Comparison of ENCODE assay signal across 11 mouse cellular contexts in genomic region chr3:128212256-128212655, GRCm38 (mm10).
A peak's percentile ranks its signal among the peaks of the same experiment; 100 is the strongest.
DNase-seq lines count a peak whose midpoint lies in the region; ATAC-seq and TF ChIP-seq lines count a peak whose summit lies in the region.
"Had no signal": no experiment of that assay in that cellular context is flagged by ENCODE, and none has a peak within 500 bp of the region (broad histone marks: within the 10 kb centered on the region; RNA-seq: fewer than 3 reads in every experiment).

No protein-coding gene starts in this region.

- DNase-seq in hindbrain, embryonic 10.5 days (ENCODE audit: low spot score): no peak
- DNase-seq in adrenal gland, adult 18-20 months (ENCODE audit: low spot score in 2 of 2): peak; percentile 27 to 48
- peak; percentile 73 for DNase-seq in adrenal gland, postnatal 36 days
- DNase-seq in lung, postnatal 0 days (ENCODE audit: low spot score): peak; percentile 35
- no peak for DNase-seq in embryo, embryonic 9.5 days (ENCODE audit: extremely low spot score)
- no peak for DNase-seq in layer of hippocampus, adult 9-11 months
- DNase-seq: right cerebral cortex, postnatal 4 days had no signal

- TF ChIP-seq CTCF in lung, postnatal 0 days (IDR thresholded peaks at IDR 0.05): no peak

- H3K9ac ChIP-seq in hindbrain, embryonic 15.5 days: no peak overlapping the region
- no peak overlapping the region for H3K9ac ChIP-seq in lung, postnatal 0 days (replicated peaks; ENCODE audit: low read depth)
- H3K9ac ChIP-seq: heart, embryonic 15.5 days had no signal

- no peaks in the 10 kb centered on the region for H3K36me3 ChIP-seq in hindbrain, embryonic 15.5 days
- no peaks in the 10 kb centered on the region for H3K36me3 ChIP-seq in hindbrain, embryonic 10.5 days
- H3K36me3 ChIP-seq in lung, postnatal 0 days (ENCODE audit: insufficient read depth, low read length): no peaks in the 10 kb centered on the region
- H3K36me3 ChIP-seq: G1E; heart, embryonic 15.5 days had no signal

- no peak overlapping the region for H3K4me3 ChIP-seq in hindbrain, embryonic 15.5 days
- no peak overlapping the region for H3K4me3 ChIP-seq in hindbrain, embryonic 10.5 days
- no peak overlapping the region for H3K4me3 ChIP-seq in lung, postnatal 0 days (ENCODE audit: low read depth, low read length)
- H3K4me3 ChIP-seq: heart, embryonic 15.5 days; myocyte had no signal

- ATAC-seq in hindbrain, embryonic 15.5 days (ENCODE audit: low FRiP score, low read depth): 0 out of 2 replicates have a peak, but pooled peaks have one; percentile 54
- peak; percentile 23; the same call in 1 of the 2 replicates for ATAC-seq in lung, postnatal 0 days

- no peak for TF ChIP-seq EP300 in lung, postnatal 0 days (IDR thresholded peaks at IDR 0.05)

- H3K4me2 ChIP-seq in hindbrain, embryonic 15.5 days: no peak overlapping the region
- no peak overlapping the region for H3K4me2 ChIP-seq in lung, postnatal 0 days (replicated peaks; ENCODE audit: low read depth, low read length)
- H3K4me2 ChIP-seq: heart, embryonic 15.5 days had no signal

- H3K27me3 ChIP-seq in hindbrain, embryonic 15.5 days: no peaks in the 10 kb centered on the region
- no peaks in the 10 kb centered on the region for H3K27me3 ChIP-seq in hindbrain, embryonic 10.5 days (ENCODE audit: insufficient read depth, poor library complexity, severe bottlenecking)
- no peaks in the 10 kb centered on the region for H3K27me3 ChIP-seq in lung, postnatal 0 days (replicated peaks; ENCODE audit: insufficient read depth, low read length)
- H3K27me3 ChIP-seq: heart, embryonic 15.5 days had no signal

- H3K27ac ChIP-seq in hindbrain, embryonic 15.5 days (replicated peaks): no peak overlapping the region
- H3K27ac ChIP-seq in hindbrain, embryonic 10.5 days: no peak overlapping the region
- no peak overlapping the region for H3K27ac ChIP-seq in lung, postnatal 0 days (ENCODE audit: low read length)
- H3K27ac ChIP-seq: heart, embryonic 15.5 days had no signal

- WGBS in hindbrain, embryonic 15.5 days: 42% methylated on average over 3 of the region's 3 CpGs
- 80% methylated on average over 3 of the region's 3 CpGs for WGBS in hindbrain, embryonic 10.5 days
- WGBS in lung, postnatal 0 days: 19% methylated on average over 3 of the region's 3 CpGs

- no peaks in the 10 kb centered on the region for H3K9me3 ChIP-seq in hindbrain, embryonic 15.5 days
- H3K9me3 ChIP-seq in hindbrain, embryonic 10.5 days: no peaks in the 10 kb centered on the region
- no peaks in the 10 kb centered on the region for H3K9me3 ChIP-seq in lung, postnatal 0 days (ENCODE audit: low read length)
- H3K9me3 ChIP-seq: G1E; heart, embryonic 15.5 days had no signal

- H3K4me1 ChIP-seq in hindbrain, embryonic 15.5 days (replicated peaks): no peaks in the 10 kb centered on the region
- H3K4me1 ChIP-seq in hindbrain, embryonic 10.5 days (replicated peaks): no peaks in the 10 kb centered on the region
- no peaks in the 10 kb centered on the region; the same call in 1 of the 2 replicates for H3K4me1 ChIP-seq in lung, postnatal 0 days (ENCODE audit: insufficient read depth, low read depth, low read length)

Comparison
In these comparisons a context has a peak if more than half of its experiments do, and no peak if none do; other contexts are left out.
1. DNase-seq: peak in adrenal gland, adult 18-20 months (2 of 2), adrenal gland, postnatal 36 days (2 of 2) and lung, postnatal 0 days (single experiment); none in hindbrain, embryonic 10.5 days (single experiment), embryo, embryonic 9.5 days (single experiment) and layer of hippocampus, adult 9-11 months (single experiment).